Mouse (Mus musculus) lung, postnatal 10 days (tissue): ENCODE data around the gene Ndufa4l2.

Experiments used
- DNase-seq: peaks from one replicate; pipeline ENCODE4 v3.0.0; 2021

Ndufa4l2 gene

GRCm38 (mm10) chr10:127526681-127527080 lies 11.9 kb downstream of the Ndufa4l2 start:
- DNase-seq = peak; percentile 75

DNA sequence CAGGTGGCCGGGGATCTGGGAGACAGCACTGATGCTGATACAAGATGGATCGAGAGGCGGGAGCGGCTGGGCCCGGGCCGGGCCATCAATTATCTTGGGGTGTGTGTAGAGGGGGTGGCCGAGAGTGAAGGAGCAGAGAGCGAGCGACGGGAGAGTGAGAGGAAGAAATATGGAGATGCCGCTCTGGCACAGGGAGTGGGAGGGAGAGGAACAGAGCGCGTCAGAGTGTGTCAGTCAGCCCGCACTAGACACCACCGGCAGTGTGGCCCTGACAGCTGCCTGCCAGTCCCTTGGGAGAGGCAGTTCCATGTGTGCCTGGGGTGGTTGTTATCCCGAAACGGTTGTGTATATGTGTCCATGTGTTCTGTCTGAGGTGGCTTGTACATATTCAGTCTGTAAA lies 12.7 kb downstream of the Ndufa4l2 start:
- no peak for DNase-seq

- no peak for DNase-seq
Observed at GRCm38 (mm10) chr10:127530945-127531344, 16.2 kb downstream of the Ndufa4l2 start.

GRCm38 (mm10) chr10:127531548-127531947 lies 16.8 kb downstream of the Ndufa4l2 start:
- DNase-seq = no peak

- no peak for DNase-seq
Observed at GRCm38 (mm10) chr10:127534036-127534928, 19.5 kb downstream of the Ndufa4l2 start, which contains the start of gene Nxph4. TSS of gene Nxph4 (minus strand) at chr10:127534559.

GRCm38 (mm10) chr10:127534929-127535384 lies 20.2 kb downstream of the Ndufa4l2 start:
- no peak for DNase-seq

DNA sequence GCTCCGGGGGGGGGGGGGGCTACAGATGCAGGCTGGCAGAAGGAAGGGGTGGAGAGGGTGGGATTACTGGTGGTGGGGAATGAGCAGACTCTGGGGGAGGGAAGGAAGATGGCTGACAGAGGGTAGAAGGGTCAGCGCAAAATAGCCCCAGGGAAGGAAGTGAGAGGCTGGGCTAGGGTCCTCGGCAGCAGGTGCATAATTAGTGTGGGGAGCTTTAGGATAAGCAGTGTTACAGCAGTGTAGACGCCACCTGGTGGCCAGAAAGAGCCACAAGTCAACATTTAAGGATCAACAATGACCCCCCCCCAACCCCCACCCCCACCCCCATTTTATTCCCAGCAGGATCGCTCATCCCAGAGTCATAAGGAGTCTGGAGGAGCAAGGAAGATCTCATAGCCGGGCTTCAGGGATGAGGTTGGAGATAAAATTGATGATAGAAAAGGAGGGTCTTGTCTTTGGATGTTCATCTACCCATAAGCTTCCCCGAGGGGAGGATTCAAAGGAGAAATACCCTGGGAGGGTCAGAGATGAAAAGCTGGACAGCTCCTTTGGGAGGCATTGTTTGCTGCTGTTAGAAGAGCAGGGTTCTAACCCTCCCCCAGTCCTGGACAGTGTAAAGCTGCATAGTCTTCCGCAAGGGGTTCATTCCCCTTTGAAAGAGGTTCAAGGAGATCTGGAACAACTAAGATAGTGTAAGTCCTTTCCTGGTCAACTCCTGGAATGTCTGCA lies 22.0 kb downstream of the Ndufa4l2 start:
- DNase-seq = peak; percentile 60

DNA sequence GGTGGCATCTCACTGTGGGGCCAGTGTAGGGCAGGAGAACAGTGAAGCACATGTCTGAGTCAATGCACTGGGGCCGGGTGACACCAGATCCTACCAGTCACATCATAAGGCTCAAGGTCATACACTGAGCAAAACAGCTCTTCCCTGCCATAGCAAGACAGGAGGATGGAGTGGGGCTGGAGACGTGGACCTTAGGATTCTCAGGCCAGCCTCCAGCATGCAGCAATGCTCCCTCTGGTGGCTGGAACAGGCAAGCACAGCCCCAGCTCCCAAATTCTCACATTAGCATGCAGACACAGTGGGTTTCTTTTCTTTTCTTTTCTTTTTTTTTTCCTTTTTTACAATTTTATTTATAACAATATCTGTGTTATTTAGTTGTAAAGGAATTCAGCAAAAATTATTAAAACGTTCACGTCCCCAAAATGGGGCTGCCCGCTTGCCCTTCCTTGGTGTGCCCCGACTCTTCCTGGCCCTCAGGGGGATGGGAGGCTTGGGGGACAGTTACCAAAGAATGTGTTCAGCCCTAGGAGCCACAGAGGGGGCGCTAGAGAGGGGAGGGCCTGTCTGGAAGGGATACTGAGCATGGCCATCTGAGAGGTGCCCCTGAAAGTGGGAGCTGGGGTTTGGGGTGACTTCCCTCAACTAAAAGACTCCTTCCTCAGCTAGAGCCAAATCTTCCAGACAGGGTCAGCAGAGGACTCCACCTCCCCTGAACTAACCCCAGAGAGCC lies 23.3 kb downstream of the Ndufa4l2 start:
- peak; percentile 90 for DNase-seq

GRCm38 (mm10) chr10:127541510-127541909 lies 26.7 kb downstream of the Ndufa4l2 start:
- DNase-seq = no peak

- peak; percentile 69 for DNase-seq
Observed at GRCm38 (mm10) chr10:127542084-127542483, 27.3 kb downstream of the Ndufa4l2 start.

GRCm38 (mm10) chr10:127542720-127543119 lies 28.0 kb downstream of the Ndufa4l2 start:
- no peak for DNase-seq

GRCm38 (mm10) chr10:127543916-127544315 lies 29.1 kb downstream of the Ndufa4l2 start:
- DNase-seq = no peak

DNA sequence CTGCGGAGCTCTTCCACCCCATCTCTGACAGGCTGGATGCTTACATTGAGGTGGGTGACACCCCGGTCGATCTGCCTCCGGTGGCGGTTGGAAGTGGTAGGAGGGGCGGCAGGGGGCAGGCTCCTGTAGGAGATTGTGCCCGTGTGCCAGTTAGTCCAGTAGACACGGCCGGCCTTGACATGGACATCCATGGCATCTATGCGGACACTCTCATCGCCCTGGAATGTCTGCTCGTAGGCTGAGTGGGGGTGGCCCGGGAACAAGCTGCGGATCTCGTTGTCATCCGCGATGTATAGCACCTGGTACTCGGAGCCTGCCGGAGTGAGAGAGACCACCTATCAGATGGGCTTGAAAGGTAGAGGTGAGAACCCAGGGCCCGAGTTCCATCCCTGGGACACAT lies 29.6 kb downstream of the Ndufa4l2 start:
- no peak for DNase-seq

GRCm38 (mm10) chr10:127546505-127546904 lies 31.7 kb downstream of the Ndufa4l2 start:
- DNase-seq = no peak

GRCm38 (mm10) chr10:127548236-127548635 lies 33.5 kb downstream of the Ndufa4l2 start:
- DNase-seq = no peak

DNA sequence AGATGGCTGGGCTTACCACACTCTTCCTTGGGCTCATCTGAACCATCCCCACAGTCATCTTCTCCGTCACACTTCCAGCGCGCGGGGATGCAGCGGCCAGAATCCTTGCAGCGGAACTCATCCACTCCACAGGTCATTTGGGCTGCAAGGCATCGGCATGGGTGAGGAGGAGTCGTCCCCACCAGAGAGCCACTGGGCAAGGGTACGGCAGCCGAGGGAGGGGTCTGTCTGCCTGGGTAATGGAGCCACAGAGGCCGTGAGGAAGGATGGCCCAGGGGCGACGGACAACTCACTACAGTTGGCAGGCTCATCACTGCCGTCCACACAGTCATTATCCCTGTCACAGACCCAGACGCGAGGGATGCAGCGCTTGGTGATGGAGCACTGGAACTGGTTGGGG lies 35.1 kb downstream of the Ndufa4l2 start:
- no peak for DNase-seq

DNA sequence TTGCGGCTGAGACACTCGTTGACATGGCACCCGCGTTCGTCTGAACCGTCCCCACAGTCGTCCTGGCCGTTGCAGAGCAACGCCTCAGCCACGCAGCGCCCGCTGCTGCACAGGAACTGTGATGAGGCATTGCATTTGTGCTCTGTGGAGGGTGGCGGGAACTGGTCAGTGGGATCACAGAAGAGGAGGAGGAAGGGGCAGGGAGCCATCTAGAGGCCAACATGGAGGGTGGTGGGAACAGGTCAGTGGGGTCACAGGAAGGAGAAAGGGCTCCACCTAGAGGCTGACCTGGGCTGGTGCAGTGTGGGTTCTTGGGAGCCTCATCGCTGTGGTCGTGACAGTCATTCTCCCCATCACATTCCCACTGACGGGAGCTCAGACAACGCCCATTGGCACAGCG lies 40.9 kb downstream of the Ndufa4l2 start:
- peak; percentile 52 for DNase-seq

DNA sequence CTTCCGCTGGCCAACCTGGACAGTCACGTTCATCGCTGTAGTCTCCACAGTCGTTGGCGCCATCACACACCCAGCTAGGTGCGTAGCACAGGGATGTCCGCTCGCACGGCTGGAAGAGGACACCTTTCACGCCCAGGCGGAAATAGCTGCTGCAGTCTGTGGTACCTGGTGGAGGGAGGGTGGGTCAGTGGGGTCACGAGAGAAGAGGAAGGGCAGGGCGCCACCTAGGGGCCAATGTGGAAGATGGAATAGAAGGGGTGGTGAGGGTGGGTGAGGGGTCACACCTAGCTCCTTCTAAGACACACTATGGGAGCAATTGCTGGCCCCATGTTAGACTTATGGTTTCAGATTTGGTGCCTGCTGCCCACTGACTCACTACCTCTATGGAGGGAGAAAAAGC lies 42.6 kb downstream of the Ndufa4l2 start:
- DNase-seq = no peak

DNA sequence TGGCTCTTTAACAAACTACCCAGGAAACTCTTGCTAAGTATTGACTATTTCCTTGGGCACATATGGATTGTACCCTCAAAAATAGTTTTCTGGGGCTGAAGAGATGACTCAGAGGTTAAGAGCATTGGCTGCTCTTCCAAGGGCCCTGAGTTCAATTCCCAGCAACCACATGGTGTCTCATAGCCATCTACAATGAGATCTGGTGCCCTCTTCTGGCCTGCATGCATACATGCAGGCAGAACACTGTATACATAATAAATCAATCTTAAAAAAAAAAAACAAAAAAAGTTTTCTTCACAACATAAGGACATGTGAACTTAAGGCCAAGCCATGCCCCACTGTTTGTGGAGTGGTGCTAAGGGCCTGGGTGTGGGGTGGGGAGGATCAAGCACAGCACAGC lies 46.4 kb downstream of the Ndufa4l2 start:
- DNase-seq = no peak

- no peak for DNase-seq
Observed at GRCm38 (mm10) chr10:127563840-127564239, 49.1 kb downstream of the Ndufa4l2 start.

DNA sequence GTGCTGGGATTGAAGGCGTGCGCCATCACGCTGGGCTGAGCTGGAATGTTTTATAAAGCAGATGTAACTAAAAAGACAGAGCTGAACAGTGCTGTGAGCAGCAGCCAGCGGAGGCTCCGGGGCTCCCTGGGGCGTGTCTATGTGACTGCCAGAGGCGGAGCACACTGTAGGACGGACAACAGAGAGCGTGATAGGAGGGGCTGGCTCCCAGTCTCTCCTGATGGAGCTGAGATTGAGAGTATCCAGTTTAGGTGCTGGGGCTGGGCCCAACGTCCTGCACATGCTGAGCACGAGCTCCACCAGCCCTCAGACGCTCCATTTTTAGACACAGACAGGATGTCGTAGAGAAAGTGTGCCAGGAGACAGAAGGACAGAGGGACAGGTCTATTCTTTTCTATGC lies 49.5 kb downstream of the Ndufa4l2 start:
- peak; percentile 48 for DNase-seq
